Mouse (Mus musculus) testis, adult 2 months (tissue): ENCODE results near the gene Snd1. TPM values are rescaled to one million over a fixed set of nuclear protein-coding genes. Genes with fewer than 3 reads are reported as not detected.

Source experiments
- H3K27ac ChIP-seq: fragments of 200-500 bp; 2 replicates; pipeline ENCODE4 v1.5.1; 2012; ENCODE audit warnings: low read depth, low read length; ENCODE audit not compliant: control insufficient read depth, insufficient read depth
- H3K27me3 ChIP-seq: fragments of 200-500 bp; 2 replicates; pipeline ENCODE4 v1.6.1; 2012; ENCODE audit warnings: mild to moderate bottlenecking, low read length, moderate library complexity; ENCODE audit not compliant: control insufficient read depth, insufficient read depth
- H3K36me3 ChIP-seq: fragments of 200-500 bp; 2 replicates; pipeline ENCODE4 v1.6.1; 2012; ENCODE audit warnings: mild to moderate bottlenecking, low read length; ENCODE audit not compliant: control insufficient read depth, insufficient read depth
- H3K4me1 ChIP-seq: fragments of 200-500 bp; 2 replicates; pipeline ENCODE4 v1.6.1; 2012; ENCODE audit warnings: low read length; ENCODE audit not compliant: control insufficient read depth, insufficient read depth
- H3K4me3 ChIP-seq: fragments of 200-500 bp; 2 replicates; pipeline ENCODE4 v1.5.1; 2012; ENCODE audit warnings: low read depth, mild to moderate bottlenecking, low read length, moderate library complexity, mixed read lengths; ENCODE audit not compliant: control insufficient read depth
- CTCF ChIP-seq: fragments of 200-500 bp; IDR thresholded peaks from 2 replicates; pipeline ENCODE4 v1.5.1; 2012; ENCODE audit warnings: low read depth, mild to moderate bottlenecking, inconsistent platforms, low read length, moderate library complexity; ENCODE audit not compliant: control insufficient read depth, insufficient read depth, insufficient replicate concordance
- POLR2A ChIP-seq: fragments of 200-500 bp; IDR thresholded peaks from 2 replicates; pipeline ENCODE4 v1.6.1; 2012; ENCODE audit warnings: low read depth, mild to moderate bottlenecking, inconsistent platforms, low read length, moderate library complexity; ENCODE audit not compliant: control insufficient read depth
- polyA plus RNA-seq: library from polyadenylated mRNA; depleted of rRNA; stranded (reverse); fragments of >200 nt; gene quantifications from 2 replicates; pipeline ENCODE4 v1.2.3, GENCODE M21; 2012

Gene Snd1
- polyA plus RNA-seq, 1 experiment = 11.4 TPM

- H3K27me3 ChIP-seq = no peaks in the 10 kb centered on the region
- H3K4me3 ChIP-seq = no peak overlapping the region
- no peaks in the 10 kb centered on the region for H3K36me3 ChIP-seq
- H3K4me1 ChIP-seq = no peaks in the 10 kb centered on the region
- TF ChIP-seq POLR2A (no peak), CTCF (no peak)
- no peak overlapping the region for H3K27ac ChIP-seq
These were observed 206.8 kb downstream of the Snd1 start for GRCm38 (mm10) chr6:28681521-28682457.

GRCm38 (mm10) chr6:28685052-28685451 is 210.1 kb downstream of the Snd1 start:
- Histone ChIP-seq H3K4me3 (no peak overlapping the region), H3K27me3 (no peaks in the 10 kb centered on the region), H3K36me3 (no peaks in the 10 kb centered on the region), H3K4me1 (no peaks in the 10 kb centered on the region), H3K27ac (no peak overlapping the region)
- TF ChIP-seq CTCF (no peak), POLR2A (no peak)

GRCm38 (mm10) chr6:28685745-28686144 is 210.8 kb downstream of the Snd1 start:
- no peaks in the 10 kb centered on the region for H3K27me3 ChIP-seq
- H3K4me1 ChIP-seq = no peaks in the 10 kb centered on the region
- no peak overlapping the region for H3K4me3 ChIP-seq
- TF ChIP-seq POLR2A = no peak
- TF ChIP-seq CTCF = no peak
- no peak overlapping the region for H3K27ac ChIP-seq
- H3K36me3 ChIP-seq = no peaks in the 10 kb centered on the region

GRCm38 (mm10) chr6:28687776-28688175 is 212.8 kb downstream of the Snd1 start:
- Histone ChIP-seq H3K27me3 (no peaks in the 10 kb centered on the region), H3K36me3 (no peaks in the 10 kb centered on the region), H3K27ac (no peak overlapping the region), H3K4me3 (no peak overlapping the region), H3K4me1 (no peaks in the 10 kb centered on the region)
- no peak for TF ChIP-seq CTCF
- no peak for TF ChIP-seq POLR2A

GRCm38 (mm10) chr6:28692659-28693058 is 217.7 kb downstream of the Snd1 start:
- Histone ChIP-seq H3K27me3 (no peaks in the 10 kb centered on the region), H3K4me3 (no peak overlapping the region), H3K4me1 (no peaks in the 10 kb centered on the region), H3K36me3 (no peaks in the 10 kb centered on the region), H3K27ac (no peak overlapping the region)
- no peak for TF ChIP-seq CTCF
- no peak for TF ChIP-seq POLR2A

GRCm38 (mm10) chr6:28697214-28697613 is 222.3 kb downstream of the Snd1 start:
- H3K27me3 ChIP-seq = no peaks in the 10 kb centered on the region

GRCm38 (mm10) chr6:28704612-28705011 is 229.7 kb downstream of the Snd1 start:
- H3K27me3 ChIP-seq = no peaks in the 10 kb centered on the region
- no peaks in the 10 kb centered on the region for H3K4me1 ChIP-seq
- no peak for TF ChIP-seq POLR2A
- TF ChIP-seq CTCF = no peak

More at GRCm38 (mm10) chr6:28697214-28697613, 222.3 kb downstream of the Snd1 start:
- H3K27ac ChIP-seq = no peak overlapping the region
- no peaks in the 10 kb centered on the region for H3K4me1 ChIP-seq
- H3K4me3 ChIP-seq = no peak overlapping the region
- TF ChIP-seq CTCF (no peak), POLR2A (no peak)
- H3K36me3 ChIP-seq = no peaks in the 10 kb centered on the region

More at GRCm38 (mm10) chr6:28704612-28705011, 229.7 kb downstream of the Snd1 start:
- H3K27ac ChIP-seq = no peak overlapping the region
- no peaks in the 10 kb centered on the region for H3K36me3 ChIP-seq
- no peak overlapping the region for H3K4me3 ChIP-seq
